Mouse (Mus musculus): ENCODE measurements at regions not wholly inside any gene's neighbourhood (a gene's known extent, or its start where the extent isn't known, plus 50 kb on each side); places are given as distances from the start of the nearest gene placed in this dataset.

GRCm38 (mm10) chr11:117413133-117413532 lies 71.0 kb upstream of the Gm11733 start:
- peaks cover 52% of the 10 kb centered on the region for H3K27me3 ChIP-seq (ENCODE audit: control insufficient read depth, insufficient read depth, low read length)
- H3K4me3 ChIP-seq (ENCODE audit: insufficient read depth in 1 of 2, low read depth in 2 of 2, low read length in 2 of 2), result no peak overlapping the region
- peaks cover 0 to 9% of the 10 kb centered on the region in 2 experiments; a peak in 3 of 4 replicates for H3K4me1 ChIP-seq (replicated peaks; ENCODE audit: control insufficient read depth in 2 of 2, insufficient read depth in 2 of 2, low read length in 1 of 2)
- no peak overlapping the region for H3K9ac ChIP-seq (replicated peaks)
- no peaks in the 10 kb centered on the region for H3K36me3 ChIP-seq (replicated peaks; ENCODE audit: control insufficient read depth, insufficient read depth, low read depth)
- DNase-seq (ENCODE audit: low read depth in 3 of 3, low spot score in 3 of 3) (no peak), ATAC-seq (ENCODE audit: insufficient read depth) (no peak)
- no peak overlapping the region for H3K4me2 ChIP-seq (ENCODE audit: low read depth)
- no peak for TF ChIP-seq CTCF (IDR thresholded peaks at IDR 0.05; ENCODE audit: low read depth)
- TF ChIP-seq EP300 (IDR thresholded peaks at IDR 0.05; ENCODE audit: low read depth), result no peak
- 14% methylated on average over 7 of the region's 7 CpGs for WGBS (ENCODE audit: insufficient replicate concordance)
- H3K27ac ChIP-seq, result no peak overlapping the region
- no peaks in the 10 kb centered on the region for H3K9me3 ChIP-seq (ENCODE audit: control insufficient read depth, low read length)

DNA sequence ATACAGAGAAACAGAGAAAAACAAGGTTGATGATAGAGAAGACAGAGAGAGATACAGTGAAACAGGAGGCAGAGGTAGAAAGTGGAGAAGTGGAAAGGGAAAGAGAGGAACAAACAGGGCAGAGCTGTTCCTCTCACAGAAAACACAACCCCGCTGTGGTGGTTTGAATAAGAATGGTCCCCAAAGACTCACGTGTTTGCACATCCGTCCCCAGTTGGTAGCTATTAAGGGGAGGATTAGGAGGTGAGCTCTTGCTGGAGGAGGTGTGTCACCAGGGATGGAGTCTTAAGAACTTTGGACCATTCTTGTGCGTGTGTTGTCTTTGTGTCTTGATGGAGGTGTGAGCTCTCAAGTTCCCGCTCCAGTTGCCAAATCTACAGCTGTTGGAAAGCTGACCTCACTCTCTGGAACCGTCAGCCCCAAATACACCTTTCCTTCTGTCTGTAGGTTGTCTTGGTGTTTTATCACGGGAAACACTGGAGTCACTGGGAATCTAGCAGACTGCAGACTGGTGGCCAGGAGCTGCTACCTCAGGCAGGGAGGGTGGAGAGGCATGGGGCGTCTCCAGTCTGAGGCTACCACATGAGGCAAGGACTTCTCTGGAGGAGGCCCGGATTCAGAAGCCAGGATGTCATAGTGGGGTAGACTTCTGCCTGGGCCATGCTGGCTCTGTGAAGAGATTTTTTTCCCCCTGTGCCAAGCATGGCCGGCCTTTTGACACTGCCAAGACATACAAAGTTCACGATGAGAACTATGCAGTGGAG lies 70.0 kb upstream of the Gm11733 start:
- Histone ChIP-seq H3K9me3 (ENCODE audit: control insufficient read depth, low read length) (no peaks in the 10 kb centered on the region), H3K9ac (replicated peaks) (no peak overlapping the region), H3K27me3 (ENCODE audit: control insufficient read depth, insufficient read depth, low read length) (peaks cover 45% of the 10 kb centered on the region), H3K27ac (no peak overlapping the region), H3K4me2 (ENCODE audit: low read depth) (no peak overlapping the region), H3K36me3 (replicated peaks; ENCODE audit: control insufficient read depth, insufficient read depth, low read depth) (no peaks in the 10 kb centered on the region), H3K4me3 (ENCODE audit: insufficient read depth in 1 of 2, low read depth in 2 of 2, low read length in 2 of 2) (no peak overlapping the region), H3K4me1 (replicated peaks; ENCODE audit: control insufficient read depth in 2 of 2, insufficient read depth in 2 of 2, low read length in 1 of 2) (peaks cover 0 to 5% of the 10 kb centered on the region in 2 experiments; a peak in 3 of 4 replicates)
- TF ChIP-seq EP300 (IDR thresholded peaks at IDR 0.05; ENCODE audit: low read depth), result no peak
- no peak for TF ChIP-seq CTCF (IDR thresholded peaks at IDR 0.05; ENCODE audit: low read depth)
- no peak for DNase-seq (ENCODE audit: low read depth in 3 of 3, low spot score in 3 of 3)
- ATAC-seq (ENCODE audit: insufficient read depth), result no peak
- WGBS (ENCODE audit: insufficient replicate concordance), result 6% methylated on average over 11 of the region's 11 CpGs

DNA sequence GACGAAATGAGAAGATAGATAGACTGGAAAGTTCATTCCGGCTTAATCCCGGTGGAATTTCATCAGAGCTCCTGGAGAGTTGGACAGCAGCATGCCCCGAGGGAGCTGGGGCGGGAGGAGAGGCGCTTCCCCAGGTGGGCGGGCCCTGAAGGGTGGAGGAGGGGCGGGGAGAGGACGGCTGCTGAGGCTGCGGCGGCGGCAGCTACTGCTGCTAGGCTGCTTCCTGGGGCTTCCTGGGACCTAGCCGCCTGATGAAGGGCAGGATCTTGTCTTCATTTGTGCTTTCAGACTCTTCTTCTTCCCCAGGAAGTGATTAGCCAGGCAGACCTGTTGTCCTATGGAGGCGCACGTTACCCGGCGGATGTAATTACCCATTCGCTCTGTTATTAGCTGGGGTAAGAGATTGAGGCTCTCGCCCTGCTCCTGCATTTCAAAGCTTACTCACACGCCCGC lies 69.3 kb upstream of the Gm11733 start:
- H3K36me3 ChIP-seq (replicated peaks; ENCODE audit: control insufficient read depth, insufficient read depth, low read depth), result no peaks in the 10 kb centered on the region
- no peak overlapping the region for H3K9ac ChIP-seq (replicated peaks)
- no peak overlapping the region for H3K4me2 ChIP-seq (ENCODE audit: low read depth)
- H3K4me1 ChIP-seq (replicated peaks; ENCODE audit: control insufficient read depth in 2 of 2, insufficient read depth in 2 of 2, low read length in 1 of 2), result peaks cover 0 to 5% of the 10 kb centered on the region in 2 experiments; a peak in 3 of 4 replicates
- ATAC-seq (ENCODE audit: insufficient read depth) (no peak), DNase-seq (ENCODE audit: low read depth in 3 of 3, low spot score in 3 of 3) (no peak)
- H3K4me3 ChIP-seq (ENCODE audit: insufficient read depth in 1 of 2, low read depth in 2 of 2, low read length in 2 of 2), result no peak overlapping the region
- WGBS (ENCODE audit: insufficient replicate concordance), result 3% methylated on average over 21 of the region's 21 CpGs
- H3K27me3 ChIP-seq (ENCODE audit: control insufficient read depth, insufficient read depth, low read length), result peaks cover 41% of the 10 kb centered on the region
- TF ChIP-seq CTCF (IDR thresholded peaks at IDR 0.05; ENCODE audit: low read depth), result no peak
- TF ChIP-seq EP300 (IDR thresholded peaks at IDR 0.05; ENCODE audit: low read depth), result no peak
- H3K9me3 ChIP-seq (ENCODE audit: control insufficient read depth, low read length), result no peaks in the 10 kb centered on the region
- H3K27ac ChIP-seq, result no peak overlapping the region

DNA sequence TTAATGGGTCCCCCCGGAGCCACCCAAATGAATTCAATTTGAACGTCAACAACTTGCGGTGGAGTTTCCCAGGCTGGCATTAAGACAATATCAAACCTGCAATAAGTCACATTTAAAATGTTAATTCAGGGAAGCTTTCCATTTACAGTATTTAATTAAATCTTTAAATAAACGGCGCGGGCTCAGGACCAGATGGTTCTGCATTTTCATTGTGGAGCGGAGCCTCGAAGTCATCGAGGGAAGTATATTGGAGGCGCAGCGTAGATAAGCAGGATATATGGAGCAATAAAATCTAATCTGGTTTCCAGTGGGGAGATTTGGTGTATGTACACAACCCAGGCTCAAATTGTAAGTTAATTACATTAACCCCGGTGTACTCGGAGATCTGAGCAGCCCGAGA lies 68.7 kb upstream of the Gm11733 start:
- DNase-seq (ENCODE audit: low read depth in 3 of 3, low spot score in 3 of 3) (no peak), ATAC-seq (ENCODE audit: insufficient read depth) (no peak)
- peaks cover 0 to 5% of the 10 kb centered on the region in 2 experiments; a peak in 3 of 4 replicates for H3K4me1 ChIP-seq (replicated peaks; ENCODE audit: control insufficient read depth in 2 of 2, insufficient read depth in 2 of 2, low read length in 1 of 2)
- TF ChIP-seq EP300 (IDR thresholded peaks at IDR 0.05; ENCODE audit: low read depth) (no peak), CTCF (IDR thresholded peaks at IDR 0.05; ENCODE audit: low read depth) (no peak)
- H3K9me3 ChIP-seq (ENCODE audit: control insufficient read depth, low read length), result no peaks in the 10 kb centered on the region
- 1% methylated on average over 14 of the region's 14 CpGs for WGBS (ENCODE audit: insufficient replicate concordance)
- no peak overlapping the region for H3K9ac ChIP-seq (replicated peaks)
- peaks cover 41% of the 10 kb centered on the region for H3K27me3 ChIP-seq (ENCODE audit: control insufficient read depth, insufficient read depth, low read length)
- H3K27ac ChIP-seq, result no peak overlapping the region
- H3K36me3 ChIP-seq (replicated peaks; ENCODE audit: control insufficient read depth, insufficient read depth, low read depth), result no peaks in the 10 kb centered on the region
- no peak overlapping the region for H3K4me3 ChIP-seq (ENCODE audit: insufficient read depth in 1 of 2, low read depth in 2 of 2, low read length in 2 of 2)
- H3K4me2 ChIP-seq (ENCODE audit: low read depth), result no peak overlapping the region

GRCm38 (mm10) chr11:117415955-117416354 lies 68.2 kb upstream of the Gm11733 start:
- WGBS (ENCODE audit: insufficient replicate concordance), result 6% methylated on average over 13 of the region's 13 CpGs
- peaks cover 41% of the 10 kb centered on the region for H3K27me3 ChIP-seq (ENCODE audit: control insufficient read depth, insufficient read depth, low read length)

More at GRCm38 (mm10) chr11:117415955-117416354, 68.2 kb upstream of the Gm11733 start:
- Histone ChIP-seq H3K4me1 (replicated peaks; ENCODE audit: control insufficient read depth in 2 of 2, insufficient read depth in 2 of 2, low read length in 1 of 2) (peaks cover 0 to 5% of the 10 kb centered on the region in 2 experiments; a peak in 3 of 4 replicates), H3K9ac (replicated peaks) (no peak overlapping the region), H3K4me2 (ENCODE audit: low read depth) (no peak overlapping the region), H3K9me3 (ENCODE audit: control insufficient read depth, low read length) (no peaks in the 10 kb centered on the region), H3K36me3 (replicated peaks; ENCODE audit: control insufficient read depth, insufficient read depth, low read depth) (no peaks in the 10 kb centered on the region), H3K4me3 (ENCODE audit: insufficient read depth in 1 of 2, low read depth in 2 of 2, low read length in 2 of 2) (no peak overlapping the region), H3K27ac (no peak overlapping the region)
- peak in 1 of 3 experiments; percentile 23 for DNase-seq (ENCODE audit: low read depth in 3 of 3, low spot score in 3 of 3)
- TF ChIP-seq EP300 (IDR thresholded peaks at IDR 0.05; ENCODE audit: low read depth) (no peak), CTCF (IDR thresholded peaks at IDR 0.05; ENCODE audit: low read depth) (no peak)
- ATAC-seq (ENCODE audit: insufficient read depth), result no peak
